Mouse (Mus musculus) liver, embryonic 13.5 days (tissue): Measurements from ENCODE around the gene Znrd1as. TPM values are rescaled to one million over a fixed set of nuclear protein-coding genes. Genes with fewer than 3 reads are reported as not detected.

ENCODE experiments used
- ATAC-seq: fragments of 200-750 bp; cut with Nextera tagmentation; 2 replicates; pipeline ENCODE4 v1.8.0; 2017; ENCODE audit warnings: low read depth, mild to moderate bottlenecking, moderate number of reproducible peaks, moderate library complexity
- DNase-seq: peaks from one replicate; pipeline ENCODE4 v3.0.0; 2022
- H3K27ac ChIP-seq: fragments of 300-500 bp; sonication (generic); 2 replicates; pipeline ENCODE4 v1.5.1; 2015; ENCODE audit warnings: moderate library complexity, mild to moderate bottlenecking, inconsistent platforms
- H3K27me3 ChIP-seq: fragments of 300-500 bp; sonication (generic); 2 replicates; pipeline ENCODE4 v1.6.1; 2015; ENCODE audit warnings: mild to moderate bottlenecking, inconsistent platforms
- H3K36me3 ChIP-seq: fragments of 300-500 bp; sonication (generic); 2 replicates; pipeline ENCODE4 v1.6.1; 2015; ENCODE audit warnings: mild to moderate bottlenecking, inconsistent platforms
- H3K4me1 ChIP-seq: fragments of 300-500 bp; sonication (generic); replicated peaks from 2 replicates; pipeline ENCODE4 v1.6.1; 2015; ENCODE audit warnings: inconsistent platforms
- H3K4me2 ChIP-seq: fragments of 300-500 bp; sonication (generic); 2 replicates; pipeline ENCODE4 v1.6.1; 2015; ENCODE audit warnings: inconsistent platforms, mild to moderate bottlenecking, moderate library complexity
- H3K4me3 ChIP-seq: fragments of 300-500 bp; sonication (generic); replicated peaks from 2 replicates; pipeline ENCODE4 v1.5.1; 2015; ENCODE audit warnings: mild to moderate bottlenecking, inconsistent platforms
- H3K9ac ChIP-seq: fragments of 300-500 bp; sonication (generic); 2 replicates; pipeline ENCODE4 v1.6.1; 2015; ENCODE audit warnings: mild to moderate bottlenecking, inconsistent platforms
- H3K9me3 ChIP-seq: fragments of 300-500 bp; sonication (generic); replicated peaks from 2 replicates; pipeline ENCODE4 v1.6.1; 2016; ENCODE audit warnings: inconsistent platforms
- WGBS: fragments of 180-500 bp; shearing (Covaris S2); methylation state at CpG from one replicate; pipeline ENCODE4 v1.1.7; 2015; ENCODE audit not compliant: insufficient replicate concordance; 5-methylcytosine and 5-hydroxymethylcytosine counted together
- polyA plus RNA-seq: library from polyadenylated mRNA; unstranded; fragments of >200 nt; fragmentation: Nextera tagmentation; extraction: Ambion mirVana; gene quantifications from 2 replicates; pipeline ENCODE4 v1.2.1, GENCODE M21; 2015

Znrd1as gene
- polyA plus RNA-seq, 1 experiment from 2014 or later, result 3.5 TPM

- Histone ChIP-seq H3K4me1 (peaks cover 26% of the 10 kb centered on the region), H3K27me3 (peaks cover 32% of the 10 kb centered on the region), H3K9me3 (no peaks in the 10 kb centered on the region), H3K9ac (peak within 1 kb of the TSS; percentile 82), H3K27ac (peak within 1 kb of the TSS; percentile 61), H3K36me3 (peaks cover 23% of the 10 kb centered on the region), H3K4me2 (peak within 1 kb of the TSS; percentile 81), H3K4me3 (peak within 1 kb of the TSS; percentile 80)
- DNase-seq, result peak; percentile 91
- ATAC-seq, result peak; percentile 97
- WGBS, result under 1% methylated on average over 36 of the region's 36 CpGs
These were observed 7.1 kb upstream of the Znrd1as start, which contains the start of gene Ppp1r11 for GRCm38 (mm10) chr17:36950981-36951947. TSS of gene Ppp1r11 (minus strand) at chr17:36951741.

GRCm38 (mm10) chr17:36952631-36953030 lies 5.8 kb upstream of the Znrd1as start:
- ATAC-seq, result no peak
- H3K27me3 ChIP-seq, result peaks cover 18% of the 10 kb centered on the region
- H3K4me3 ChIP-seq, result no peak overlapping the region
- no peaks in the 10 kb centered on the region for H3K9me3 ChIP-seq
- H3K27ac ChIP-seq, result no peak overlapping the region
- DNase-seq, result no peak
- H3K4me2 ChIP-seq, result no peak overlapping the region
- peaks cover 22% of the 10 kb centered on the region for H3K4me1 ChIP-seq
- H3K9ac ChIP-seq, result no peak overlapping the region
- H3K36me3 ChIP-seq, result peaks cover 23% of the 10 kb centered on the region
- 78% methylated on average over 2 of the region's 2 CpGs for WGBS

- ATAC-seq, result no peak
These were observed 5.3 kb upstream of the Znrd1as start for GRCm38 (mm10) chr17:36953062-36953461.

GRCm38 (mm10) chr17:36958884-36959283 lies 492 bp downstream of the Znrd1as start:
- peak overlapping the region; percentile 79 for H3K9ac ChIP-seq
- peaks cover 18% of the 10 kb centered on the region for H3K4me1 ChIP-seq
- DNase-seq (no peak), ATAC-seq (0 out of 2 replicates have a peak, but pooled peaks have one; percentile 18)
- peak overlapping the region; percentile 76 for H3K4me3 ChIP-seq
- no peaks in the 10 kb centered on the region for H3K9me3 ChIP-seq
- no peaks in the 10 kb centered on the region for H3K27me3 ChIP-seq
- WGBS, result 14% methylated on average over 12 of the region's 12 CpGs
- peak overlapping the region; percentile 73 for H3K4me2 ChIP-seq
- H3K36me3 ChIP-seq, result peaks cover 5% of the 10 kb centered on the region; the same call in 1 of the 2 replicates
- H3K27ac ChIP-seq, result no peak overlapping the region

More at GRCm38 (mm10) chr17:36953062-36953461, 5.3 kb upstream of the Znrd1as start:
- WGBS, result 66% methylated on average over 1 of the region's 1 CpGs
- H3K27me3 ChIP-seq, result peaks cover 14% of the 10 kb centered on the region
- no peak overlapping the region for H3K9ac ChIP-seq
- H3K4me3 ChIP-seq, result no peak overlapping the region
- DNase-seq, result no peak
- H3K27ac ChIP-seq, result no peak overlapping the region
- peaks cover 23% of the 10 kb centered on the region for H3K36me3 ChIP-seq
- peaks cover 26% of the 10 kb centered on the region for H3K4me1 ChIP-seq
- no peaks in the 10 kb centered on the region for H3K9me3 ChIP-seq
- H3K4me2 ChIP-seq, result no peak overlapping the region

- no peak for ATAC-seq
- H3K27me3 ChIP-seq, result no peaks in the 10 kb centered on the region
These were observed 2.7 kb downstream of the Znrd1as start for GRCm38 (mm10) chr17:36961125-36961524.

GRCm38 (mm10) chr17:36966875-36967274 lies 8.5 kb downstream of the Znrd1as start:
- no peaks in the 10 kb centered on the region for H3K9me3 ChIP-seq
- H3K4me2 ChIP-seq, result no peak overlapping the region
- H3K4me1 ChIP-seq, result no peaks in the 10 kb centered on the region
- H3K9ac ChIP-seq, result no peak overlapping the region
- H3K27me3 ChIP-seq, result no peaks in the 10 kb centered on the region
- ATAC-seq (no peak), DNase-seq (no peak)
- H3K27ac ChIP-seq, result no peak overlapping the region
- H3K36me3 ChIP-seq, result no peaks in the 10 kb centered on the region
- no peak overlapping the region for H3K4me3 ChIP-seq
- WGBS, result 16% methylated on average over 1 of the region's 1 CpGs

More at GRCm38 (mm10) chr17:36961125-36961524, 2.7 kb downstream of the Znrd1as start:
- H3K9ac ChIP-seq, result no peak overlapping the region
- H3K4me1 ChIP-seq, result peaks cover 18% of the 10 kb centered on the region
- H3K4me3 ChIP-seq, result no peak overlapping the region
- peaks cover 1% of the 10 kb centered on the region; the same call in 1 of the 2 replicates for H3K36me3 ChIP-seq
- no peak for DNase-seq
- H3K27ac ChIP-seq, result no peak overlapping the region
- no peaks in the 10 kb centered on the region for H3K9me3 ChIP-seq
- no peak overlapping the region for H3K4me2 ChIP-seq
- 57% methylated on average over 1 of the region's 1 CpGs for WGBS

- H3K4me1 ChIP-seq, result no peaks in the 10 kb centered on the region
- H3K4me2 ChIP-seq, result no peak overlapping the region
- 70% methylated on average over 14 of the region's 14 CpGs for WGBS
- H3K9ac ChIP-seq, result no peak overlapping the region
- ATAC-seq (peak; percentile 60; the same call in 1 of the 2 replicates), DNase-seq (no peak)
- H3K9me3 ChIP-seq, result no peaks in the 10 kb centered on the region
- H3K27ac ChIP-seq, result no peak overlapping the region
- no peaks in the 10 kb centered on the region for H3K27me3 ChIP-seq
- H3K4me3 ChIP-seq, result no peak overlapping the region
- no peaks in the 10 kb centered on the region for H3K36me3 ChIP-seq
These were observed 12.0 kb downstream of the Znrd1as start for GRCm38 (mm10) chr17:36970316-36970890.

GRCm38 (mm10) chr17:36971172-36971850 lies 12.9 kb downstream of the Znrd1as start:
- Histone ChIP-seq H3K27me3 (no peaks in the 10 kb centered on the region), H3K9ac (no peak overlapping the region), H3K9me3 (no peaks in the 10 kb centered on the region), H3K27ac (no peak overlapping the region), H3K4me3 (no peak overlapping the region), H3K36me3 (no peaks in the 10 kb centered on the region), H3K4me2 (no peak overlapping the region), H3K4me1 (no peaks in the 10 kb centered on the region)
- DNase-seq (no peak), ATAC-seq (no peak)
- WGBS, result 63% methylated on average over 6 of the region's 6 CpGs

GRCm38 (mm10) chr17:36972791-36973190 lies 14.4 kb downstream of the Znrd1as start:
- Histone ChIP-seq H3K9me3 (no peaks in the 10 kb centered on the region), H3K27ac (no peak overlapping the region), H3K9ac (no peak overlapping the region), H3K36me3 (no peaks in the 10 kb centered on the region), H3K4me3 (no peak overlapping the region), H3K4me1 (no peaks in the 10 kb centered on the region), H3K4me2 (no peak overlapping the region), H3K27me3 (no peaks in the 10 kb centered on the region)
- 28% methylated on average over 3 of the region's 3 CpGs for WGBS
- ATAC-seq (no peak), DNase-seq (no peak)

- Histone ChIP-seq H3K27ac (no peak overlapping the region), H3K9me3 (no peaks in the 10 kb centered on the region), H3K27me3 (no peaks in the 10 kb centered on the region), H3K9ac (no peak overlapping the region), H3K4me3 (no peak overlapping the region), H3K36me3 (no peaks in the 10 kb centered on the region), H3K4me1 (no peaks in the 10 kb centered on the region), H3K4me2 (no peak overlapping the region)
- ATAC-seq, result no peak
- no peak for DNase-seq
- 47% methylated on average over 8 of the region's 8 CpGs for WGBS
These were observed 14.9 kb downstream of the Znrd1as start for GRCm38 (mm10) chr17:36973271-36973787.
